Mouse (Mus musculus): ENCODE data around the gene Washc4. TPM values are rescaled to one million over a fixed set of nuclear protein-coding genes. Genes with fewer than 3 reads are reported as not detected.

The Washc4 gene
- polyA plus RNA-seq, 1 experiment = 16.3 TPM

GRCm38 (mm10) chr10:83539311-83539980 is 4.1 kb upstream of the Washc4 start:
- DNase-seq (ENCODE audit: low read depth) = no peak
- TF ChIP-seq POLR2A (IDR thresholded peaks at IDR 0.05; ENCODE audit: borderline replicate concordance, extremely low read depth, insufficient read depth, insufficient read length, poor library complexity, severe bottlenecking) = no peak
- TF ChIP-seq CTCF (IDR thresholded peaks at IDR 0.05; ENCODE audit: borderline replicate concordance, extremely low read depth, insufficient read depth, insufficient read length) = no peak

GRCm38 (mm10) chr10:83540092-83540491 is 3.5 kb upstream of the Washc4 start:
- peak; percentile 69 for DNase-seq (ENCODE audit: low read depth)

DNA sequence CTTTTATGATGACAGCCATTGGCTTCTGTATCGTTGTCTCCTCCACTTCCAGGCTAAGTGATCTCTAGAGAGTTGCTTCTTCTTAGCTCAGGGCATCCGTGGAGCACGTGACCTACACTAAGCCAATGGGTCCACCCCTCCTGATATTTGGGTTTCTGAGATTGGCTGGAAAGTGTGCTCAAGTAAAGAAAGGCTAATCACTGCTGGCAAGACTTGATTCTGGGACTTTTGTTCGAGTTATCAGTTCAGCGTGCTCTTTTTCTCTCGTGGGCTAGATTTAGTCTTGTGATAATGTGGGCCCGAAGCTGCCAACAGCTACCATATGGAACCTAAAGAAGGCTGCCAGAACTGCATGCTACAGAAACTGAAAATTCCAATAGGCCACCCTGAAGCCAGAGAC is 1.3 kb upstream of the Washc4 start:
- DNase-seq (ENCODE audit: low read depth) = peak; percentile 39
- TF ChIP-seq CTCF (IDR thresholded peaks at IDR 0.05; ENCODE audit: borderline replicate concordance, extremely low read depth, insufficient read depth, insufficient read length) = no peak
- TF ChIP-seq POLR2A (IDR thresholded peaks at IDR 0.05; ENCODE audit: borderline replicate concordance, extremely low read depth, insufficient read depth, insufficient read length, poor library complexity, severe bottlenecking) = no peak

More at GRCm38 (mm10) chr10:83540092-83540491, 3.5 kb upstream of the Washc4 start:
- TF ChIP-seq POLR2A (IDR thresholded peaks at IDR 0.05; ENCODE audit: borderline replicate concordance, extremely low read depth, insufficient read depth, insufficient read length, poor library complexity, severe bottlenecking) (no peak), CTCF (IDR thresholded peaks at IDR 0.05; ENCODE audit: borderline replicate concordance, extremely low read depth, insufficient read depth, insufficient read length) (no peak)

- DNase-seq (ENCODE audit: low read depth) = no peak
- TF ChIP-seq CTCF (IDR thresholded peaks at IDR 0.05; ENCODE audit: borderline replicate concordance, extremely low read depth, insufficient read depth, insufficient read length) (no peak), POLR2A (IDR thresholded peaks at IDR 0.05; ENCODE audit: borderline replicate concordance, extremely low read depth, insufficient read depth, insufficient read length, poor library complexity, severe bottlenecking) (no peak)
Measured at GRCm38 (mm10) chr10:83544103-83544479, 539 bp downstream of the Washc4 start.

DNA sequence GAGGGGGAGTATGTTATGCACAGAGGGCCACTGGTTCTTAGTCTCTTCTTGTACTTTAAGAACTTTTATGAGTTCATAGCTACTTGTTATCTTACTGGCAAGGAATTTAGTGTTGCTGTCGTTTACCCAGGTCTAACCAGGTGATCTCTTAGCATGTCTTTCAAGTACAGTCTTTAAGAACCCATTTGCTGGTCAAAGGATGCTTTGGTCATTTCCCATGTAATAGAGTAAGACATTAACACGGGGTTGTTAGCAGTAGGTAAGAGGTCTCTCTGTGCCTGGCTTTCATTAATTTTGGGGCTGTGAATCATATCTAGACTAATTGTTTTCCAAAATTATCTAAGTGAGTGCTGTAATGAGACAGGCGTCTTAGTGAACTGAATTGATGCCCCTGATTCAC is 1.8 kb downstream of the Washc4 start:
- DNase-seq (ENCODE audit: low read depth) = no peak
- TF ChIP-seq CTCF (IDR thresholded peaks at IDR 0.05; ENCODE audit: borderline replicate concordance, extremely low read depth, insufficient read depth, insufficient read length) (no peak), POLR2A (IDR thresholded peaks at IDR 0.05; ENCODE audit: borderline replicate concordance, extremely low read depth, insufficient read depth, insufficient read length, poor library complexity, severe bottlenecking) (no peak)

DNA sequence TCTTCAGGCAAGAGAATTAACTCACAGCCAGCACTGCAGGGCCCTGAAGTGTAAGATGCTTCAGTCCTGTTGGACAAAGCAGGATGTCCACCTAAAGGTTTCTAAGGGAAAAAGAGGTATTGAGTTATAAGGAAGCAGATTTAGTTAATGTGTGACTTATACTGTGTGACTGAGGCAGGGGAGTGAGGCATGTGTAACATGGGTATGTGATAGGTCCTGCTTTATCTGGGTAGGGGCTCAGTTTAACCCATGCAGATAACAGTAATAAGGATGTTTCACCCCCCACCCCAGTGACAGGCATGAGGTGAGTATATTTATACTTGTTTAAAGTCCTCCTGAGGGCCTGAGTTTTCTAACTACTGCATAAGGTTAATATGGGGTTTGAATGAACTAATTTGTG is 19.5 kb downstream of the Washc4 start:
- no peak for DNase-seq (ENCODE audit: low read depth)
- no peak for TF ChIP-seq CTCF (IDR thresholded peaks at IDR 0.05; ENCODE audit: borderline replicate concordance, extremely low read depth, insufficient read depth, insufficient read length)
- TF ChIP-seq POLR2A (IDR thresholded peaks at IDR 0.05; ENCODE audit: borderline replicate concordance, extremely low read depth, insufficient read depth, insufficient read length, poor library complexity, severe bottlenecking) = no peak

DNA sequence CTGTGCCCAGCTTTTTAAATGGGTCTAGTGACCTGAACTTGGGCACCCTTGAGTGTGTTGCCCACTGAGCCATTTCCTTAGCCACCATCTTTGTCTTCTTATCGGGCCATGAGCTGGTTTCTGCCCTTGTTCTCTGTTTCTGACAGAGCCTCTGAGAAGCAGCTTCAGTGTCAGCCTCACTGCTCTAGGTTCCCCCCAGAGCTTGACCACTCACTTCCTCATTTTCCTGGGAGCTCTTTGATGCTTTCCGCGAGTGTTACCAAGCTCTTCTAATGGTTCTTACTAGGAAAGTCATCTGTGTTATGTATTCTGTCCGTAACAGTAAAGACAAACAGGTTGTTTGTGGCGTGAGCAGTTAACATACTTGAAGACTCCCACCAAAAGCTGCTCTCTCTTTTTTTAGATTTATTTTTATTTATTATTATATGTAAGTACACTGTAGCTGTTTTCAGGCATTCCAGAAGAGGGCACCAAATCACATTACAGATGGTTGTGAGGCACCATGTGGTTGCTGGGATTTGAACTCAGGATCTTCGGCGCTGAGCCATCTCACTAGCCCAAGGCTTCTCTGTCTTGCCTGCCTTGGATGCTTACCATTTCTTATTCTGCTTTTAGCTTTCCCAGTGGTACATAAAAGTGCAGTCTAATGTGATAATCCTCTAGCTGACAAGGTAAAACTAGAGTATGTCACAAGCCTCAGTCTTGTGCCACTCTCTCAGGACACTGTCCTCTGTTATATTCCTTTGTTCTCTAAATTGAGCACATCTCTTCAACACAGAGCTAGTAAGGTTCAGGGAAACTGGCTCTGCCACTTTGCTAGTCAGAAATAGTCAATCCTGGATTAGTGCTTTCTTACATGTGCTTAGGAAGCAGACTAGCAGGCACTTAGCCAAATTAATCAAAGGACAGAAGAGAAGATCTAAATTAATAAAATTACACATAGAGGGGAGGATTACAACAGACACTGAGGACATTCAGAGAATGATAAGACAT is 22.2 kb downstream of the Washc4 start:
- TF ChIP-seq POLR2A (IDR thresholded peaks at IDR 0.05; ENCODE audit: borderline replicate concordance, extremely low read depth, insufficient read depth, insufficient read length, poor library complexity, severe bottlenecking) = no peak
- DNase-seq (ENCODE audit: low read depth) = no peak

DNA sequence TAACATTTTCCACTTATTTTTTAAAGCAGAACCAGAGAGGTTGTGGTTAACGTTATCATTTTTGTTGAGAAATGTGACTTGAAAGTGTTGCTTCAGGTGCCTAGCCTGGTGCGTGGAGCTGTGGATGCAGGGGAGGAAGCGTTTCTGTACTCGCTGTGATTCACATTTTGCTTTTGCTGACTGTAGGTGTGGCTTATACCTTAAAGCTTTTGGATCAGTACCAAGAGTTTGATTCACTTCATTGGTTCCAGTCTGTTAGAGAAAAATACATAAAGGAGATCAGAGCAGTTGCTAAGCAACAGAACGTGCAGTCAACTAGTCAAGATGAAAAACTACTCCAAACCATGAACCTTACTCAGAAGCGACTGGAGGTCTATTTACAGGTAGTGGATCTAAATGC is 47.2 kb downstream of the Washc4 start:
- TF ChIP-seq CTCF (IDR thresholded peaks at IDR 0.05; ENCODE audit: borderline replicate concordance, extremely low read depth, insufficient read depth, insufficient read length) (no peak), POLR2A (IDR thresholded peaks at IDR 0.05; ENCODE audit: borderline replicate concordance, extremely low read depth, insufficient read depth, insufficient read length, poor library complexity, severe bottlenecking) (no peak)
- DNase-seq (ENCODE audit: low read depth) = no peak

- DNase-seq (ENCODE audit: low read depth) = no peak
- TF ChIP-seq POLR2A (IDR thresholded peaks at IDR 0.05; ENCODE audit: borderline replicate concordance, extremely low read depth, insufficient read depth, insufficient read length, poor library complexity, severe bottlenecking) (no peak), CTCF (IDR thresholded peaks at IDR 0.05; ENCODE audit: borderline replicate concordance, extremely low read depth, insufficient read depth, insufficient read length) (no peak)
Measured at GRCm38 (mm10) chr10:83592616-83593015, 49.1 kb downstream of the Washc4 start.

DNA sequence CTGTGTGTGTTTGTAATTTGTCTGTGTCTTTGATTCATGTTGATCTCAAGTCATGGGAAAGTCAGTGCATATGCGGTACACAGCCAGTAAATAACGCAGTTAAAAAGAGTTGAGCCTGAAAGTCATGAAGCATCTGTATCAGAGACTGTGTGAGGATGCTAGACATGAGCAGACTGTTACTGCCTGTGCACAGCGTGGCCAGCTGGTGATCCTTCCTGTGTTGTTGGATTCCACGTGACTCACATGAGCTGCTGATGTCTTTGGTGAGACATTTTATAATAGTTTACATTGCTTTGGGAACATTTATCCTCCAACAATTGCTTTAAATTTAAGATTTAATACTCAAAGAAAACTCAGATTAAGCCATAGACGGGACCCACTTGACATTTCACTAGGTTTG is 51.0 kb downstream of the Washc4 start:
- TF ChIP-seq POLR2A (IDR thresholded peaks at IDR 0.05; ENCODE audit: borderline replicate concordance, extremely low read depth, insufficient read depth, insufficient read length, poor library complexity, severe bottlenecking) (no peak), CTCF (IDR thresholded peaks at IDR 0.05; ENCODE audit: borderline replicate concordance, extremely low read depth, insufficient read depth, insufficient read length) (no peak)
- no peak for DNase-seq (ENCODE audit: low read depth)

GRCm38 (mm10) chr10:83600650-83601049 is 57.1 kb downstream of the Washc4 start:
- no peak for DNase-seq (ENCODE audit: low read depth)
- TF ChIP-seq CTCF (IDR thresholded peaks at IDR 0.05; ENCODE audit: borderline replicate concordance, extremely low read depth, insufficient read depth, insufficient read length) (no peak), POLR2A (IDR thresholded peaks at IDR 0.05; ENCODE audit: borderline replicate concordance, extremely low read depth, insufficient read depth, insufficient read length, poor library complexity, severe bottlenecking) (no peak)
